Mouse (Mus musculus) cortical plate, adult 2 months (tissue): ENCODE measurements around the gene Pilrb2.
"Not testable (repeated sequence)": the region's sequence is repeated elsewhere in the genome, so short reads cannot be mapped to it uniquely, and the experiment has no call there.

Source experiments
- CTCF ChIP-seq: fragments of 200-500 bp; IDR thresholded peaks from 2 replicates; pipeline ENCODE4 v1.5.1; 2011; ENCODE audit warnings: mild to moderate bottlenecking, control low read depth, low read length; ENCODE audit not compliant: insufficient read depth; ENCODE audit errors: extremely low read depth
- POLR2A ChIP-seq: fragments of 200-500 bp; IDR thresholded peaks from 2 replicates; pipeline ENCODE4 v1.6.1; 2011; ENCODE audit warnings: mild to moderate bottlenecking, low read length, control low read depth; ENCODE audit not compliant: insufficient read depth; ENCODE audit errors: extremely low read depth

- not testable (repeated sequence) for TF ChIP-seq POLR2A, CTCF
Measured at GRCm38 (mm10) chr5:137868600-137868999, 3.0 kb downstream of the Pilrb2 start.
